Mouse (Mus musculus) heart, adult 2 months (tissue): ENCODE results near the gene Prph. TPM values are rescaled to one million over a fixed set of nuclear protein-coding genes. Genes with fewer than 3 reads are reported as not detected.

Experiments used
- DNase-seq, 2 experiments: peaks; one replicate each; pipeline ENCODE4 v3.0.0; 2021
- H3K27ac ChIP-seq: fragments of 200-600 bp; 2 replicates; pipeline ENCODE4 v1.8.1; 2022
- H3K27me3 ChIP-seq: fragments of 200-500 bp; 2 replicates; pipeline ENCODE4 v1.6.1; 2012; ENCODE audit warnings: mild to moderate bottlenecking, low read length, inconsistent platforms, mixed read lengths; ENCODE audit not compliant: control insufficient read depth, insufficient read depth
- H3K36me3 ChIP-seq: fragments of 200-500 bp; 2 replicates; pipeline ENCODE4 v1.6.1; 2012; ENCODE audit warnings: low read length, inconsistent platforms; ENCODE audit not compliant: control insufficient read depth, insufficient read depth
- H3K4me1 ChIP-seq: fragments of 200-500 bp; 2 replicates; pipeline ENCODE4 v1.6.1; 2011; ENCODE audit warnings: low read length; ENCODE audit not compliant: control insufficient read depth, insufficient read depth
- H3K4me3 ChIP-seq: fragments of 200-600 bp; 2 replicates; pipeline ENCODE4 v1.8.1; 2022
- H3K79me2 ChIP-seq: fragments of 200-500 bp; replicated peaks from 2 replicates; pipeline ENCODE4 v1.6.1; 2012; ENCODE audit warnings: mild to moderate bottlenecking, inconsistent platforms, low read length, moderate library complexity, mixed read lengths; ENCODE audit not compliant: control insufficient read depth, insufficient read depth
- H3K9ac ChIP-seq: fragments of 200-500 bp; 2 replicates; pipeline ENCODE4 v1.6.1; 2012; ENCODE audit warnings: low read depth, mild to moderate bottlenecking, control low read depth, inconsistent platforms, low read length, mixed read lengths
- CTCF ChIP-seq: fragments of 200-600 bp; IDR thresholded peaks from 2 replicates; pipeline ENCODE4 v1.8.1; 2022; ENCODE audit warnings: antibody characterized with exemption, mild to moderate bottlenecking, moderate library complexity
- EP300 ChIP-seq: fragments of 200-500 bp; IDR thresholded peaks from 2 replicates; pipeline ENCODE4 v1.6.1; 2011; ENCODE audit warnings: low read depth, low read length, control low read depth; ENCODE audit not compliant: insufficient read depth
- POLR2A ChIP-seq: fragments of 200-500 bp; IDR thresholded peaks from 2 replicates; pipeline ENCODE4 v1.6.1; 2011; ENCODE audit warnings: mild to moderate bottlenecking, low read depth, low read length, control low read depth; ENCODE audit not compliant: insufficient read depth
- WGBS: fragments of 180-500 bp; shearing (Covaris S2); methylation state at CpG from one replicate; pipeline ENCODE4 v1.1.7; 2018; 5-methylcytosine and 5-hydroxymethylcytosine counted together
- intact Hi-C: fragments of 180-260 bp; cut with DNase I; formaldehyde crosslinking; loops from one replicate; pipeline ENCODE4 v1.15.1; 2025
- polyA plus RNA-seq: library from polyadenylated mRNA; depleted of rRNA; stranded (reverse); fragments of >200 nt; gene quantifications from 2 replicates; pipeline ENCODE4 v1.2.3, GENCODE M21; 2012
- total RNA-seq, 2 experiments: library from RNA; stranded (reverse); gene quantifications; 2 replicates each; pipeline ENCODE4 v1.2.3; 2021

The Prph gene
- total and polyA plus RNA-seq, 3 experiments = 0.13 to 1.00 (median 0.80) TPM

DNA sequence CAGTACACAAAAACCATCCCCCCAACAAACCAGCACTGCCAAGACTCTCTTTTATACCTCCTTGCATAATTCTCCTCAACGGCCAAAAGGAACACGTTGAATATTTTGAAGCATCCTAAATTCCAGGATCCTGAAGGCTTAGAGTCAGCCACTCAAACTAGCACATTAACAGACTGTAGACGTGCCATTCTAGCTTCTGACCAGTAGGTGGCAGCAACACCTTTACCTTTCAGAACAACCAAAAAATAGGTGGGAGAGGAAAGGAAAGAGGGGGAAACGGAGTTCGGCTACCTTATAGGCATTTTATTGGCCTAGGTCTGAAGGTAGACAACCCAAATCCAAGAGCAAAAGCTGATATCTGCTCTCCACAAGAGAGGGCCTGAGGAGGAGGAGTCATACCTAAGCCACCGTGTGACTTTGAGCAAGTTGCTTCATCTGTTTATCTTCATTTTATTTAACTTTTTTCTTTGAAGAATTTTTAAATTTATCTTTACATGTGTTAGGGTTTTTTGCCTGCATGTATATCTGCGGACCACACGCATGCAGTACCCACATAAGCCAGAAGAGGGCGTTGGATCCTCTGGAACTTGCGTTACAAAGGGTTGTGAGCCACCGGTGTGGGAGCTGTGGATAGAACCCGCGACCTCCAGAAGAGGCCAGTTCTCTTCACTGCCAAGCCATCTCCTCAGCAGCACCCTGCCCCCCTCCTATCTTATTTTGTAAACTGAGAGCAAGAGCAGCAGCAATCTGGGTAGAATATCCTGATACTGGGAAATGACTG is 5.3 kb upstream of the Prph start:
- Histone ChIP-seq H3K9ac (no peak overlapping the region), H3K27me3 (no peaks in the 10 kb centered on the region), H3K4me3 (no peak overlapping the region), H3K79me2 (no peaks in the 10 kb centered on the region), H3K36me3 (no peaks in the 10 kb centered on the region), H3K27ac (no peak overlapping the region), H3K4me1 (no peaks in the 10 kb centered on the region)
- TF ChIP-seq CTCF (peak; percentile 79), EP300 (no peak), POLR2A (no peak)
- WGBS = 29% methylated on average over 13 of the region's 13 CpGs
- no peak for DNase-seq
- intact Hi-C loops = loop anchor here (1.0 to 10.0 kb wide), 4 partner anchors 39 to 215 kb away; no protein-coding TSS in a partner anchor

DNA sequence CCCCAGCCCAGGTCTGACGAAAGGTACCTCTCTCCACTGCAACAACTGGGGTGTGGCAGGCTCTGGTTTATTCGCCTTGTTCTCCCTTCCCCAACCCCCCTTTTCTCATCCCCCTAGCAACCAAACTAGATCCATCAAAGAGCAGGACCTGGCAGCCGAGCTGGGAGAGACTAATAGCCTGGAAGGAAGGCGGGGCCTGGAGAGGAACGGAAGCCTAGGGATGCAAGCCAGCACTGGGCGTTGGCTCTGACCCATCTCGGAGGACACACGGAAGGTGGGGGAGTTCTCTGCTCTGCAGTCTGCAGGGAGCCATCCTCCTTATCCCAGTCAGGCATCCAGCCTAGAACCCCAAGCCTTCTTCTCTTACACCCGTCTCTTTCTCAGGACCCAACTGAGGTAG is 1.6 kb upstream of the Prph start:
- intact Hi-C loops = loop anchor here (10.0 kb wide), 1 partner anchor 211 kb away; no protein-coding TSS in a partner anchor

DNA sequence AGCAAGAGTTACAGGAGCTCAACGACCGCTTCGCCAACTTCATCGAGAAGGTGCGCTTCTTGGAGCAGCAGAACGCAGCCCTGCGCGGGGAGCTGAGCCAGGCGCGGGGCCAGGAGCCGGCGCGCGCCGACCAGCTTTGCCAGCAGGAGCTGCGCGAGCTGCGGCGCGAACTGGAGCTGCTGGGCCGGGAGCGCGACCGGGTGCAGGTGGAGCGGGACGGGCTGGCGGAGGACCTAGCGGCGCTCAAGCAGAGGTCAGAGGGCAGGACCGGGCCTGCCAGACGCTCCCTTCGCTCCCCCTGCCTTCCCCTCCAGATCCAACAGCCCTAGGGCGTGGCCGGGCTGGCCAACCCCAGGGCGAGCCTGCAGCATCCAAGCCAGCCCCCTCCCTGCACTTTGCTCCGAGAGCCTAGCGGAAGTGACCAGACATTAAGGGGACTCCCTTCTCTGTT is 562 bp downstream of the Prph start:
- Histone ChIP-seq H3K27ac (no peak overlapping the region), H3K79me2 (no peaks in the 10 kb centered on the region), H3K4me1 (no peaks in the 10 kb centered on the region), H3K4me3 (peak overlapping the region; percentile 38), H3K36me3 (no peaks in the 10 kb centered on the region), H3K27me3 (peaks cover 21% of the 10 kb centered on the region), H3K9ac (peak overlapping the region; percentile 28)
- TF ChIP-seq CTCF = no peak
- no peak for TF ChIP-seq EP300
- TF ChIP-seq POLR2A = no peak
- DNase-seq = peak; percentile 37 to 51
- WGBS = 2% methylated on average over 37 of the region's 37 CpGs
- intact Hi-C loops = loop anchor here (10.0 kb wide), 1 partner anchor 209 kb away; no protein-coding TSS in a partner anchor

More for the DNA sequence above, 1.6 kb upstream of the Prph start:
- H3K27me3 ChIP-seq = peaks cover 18% of the 10 kb centered on the region
- no peaks in the 10 kb centered on the region for H3K79me2 ChIP-seq
- TF ChIP-seq EP300 (no peak), CTCF (no peak), POLR2A (no peak)
- H3K4me3 ChIP-seq = no peak overlapping the region
- WGBS = 27% methylated on average over 9 of the region's 9 CpGs
- no peaks in the 10 kb centered on the region for H3K4me1 ChIP-seq
- no peak overlapping the region for H3K27ac ChIP-seq
- DNase-seq = no peak
- H3K9ac ChIP-seq = no peak overlapping the region
- no peaks in the 10 kb centered on the region for H3K36me3 ChIP-seq

DNA sequence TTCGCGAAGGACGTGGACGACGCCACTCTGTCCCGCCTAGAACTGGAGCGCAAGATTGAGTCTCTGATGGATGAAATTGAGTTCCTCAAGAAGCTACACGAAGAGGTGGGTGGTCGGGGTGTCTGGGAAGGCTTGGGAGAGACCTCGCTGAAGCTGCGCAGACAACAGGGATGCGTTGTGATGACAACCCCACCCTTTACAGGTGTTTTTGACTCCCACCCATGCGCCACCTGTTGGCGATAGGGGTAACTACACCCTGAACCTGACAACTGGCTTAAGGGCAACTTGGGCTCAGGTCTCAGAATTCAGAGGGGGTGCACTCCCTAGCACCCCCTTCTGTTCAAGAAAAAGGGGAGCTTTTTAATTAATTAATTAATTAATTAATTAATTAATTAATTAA is 1.4 kb downstream of the Prph start:
- intact Hi-C loops = loop anchor here (10.0 kb wide), 1 partner anchor 208 kb away; no protein-coding TSS in a partner anchor
- 7% methylated on average over 14 of the region's 14 CpGs for WGBS
- H3K79me2 ChIP-seq = no peaks in the 10 kb centered on the region
- peaks cover 21% of the 10 kb centered on the region for H3K27me3 ChIP-seq
- H3K27ac ChIP-seq = no peak overlapping the region
- no peaks in the 10 kb centered on the region for H3K36me3 ChIP-seq
- H3K4me3 ChIP-seq = no peak overlapping the region
- H3K4me1 ChIP-seq = no peaks in the 10 kb centered on the region
- peak; percentile 77 for TF ChIP-seq CTCF
- TF ChIP-seq EP300 = no peak
- no peak for DNase-seq
- H3K9ac ChIP-seq = no peak overlapping the region

DNA sequence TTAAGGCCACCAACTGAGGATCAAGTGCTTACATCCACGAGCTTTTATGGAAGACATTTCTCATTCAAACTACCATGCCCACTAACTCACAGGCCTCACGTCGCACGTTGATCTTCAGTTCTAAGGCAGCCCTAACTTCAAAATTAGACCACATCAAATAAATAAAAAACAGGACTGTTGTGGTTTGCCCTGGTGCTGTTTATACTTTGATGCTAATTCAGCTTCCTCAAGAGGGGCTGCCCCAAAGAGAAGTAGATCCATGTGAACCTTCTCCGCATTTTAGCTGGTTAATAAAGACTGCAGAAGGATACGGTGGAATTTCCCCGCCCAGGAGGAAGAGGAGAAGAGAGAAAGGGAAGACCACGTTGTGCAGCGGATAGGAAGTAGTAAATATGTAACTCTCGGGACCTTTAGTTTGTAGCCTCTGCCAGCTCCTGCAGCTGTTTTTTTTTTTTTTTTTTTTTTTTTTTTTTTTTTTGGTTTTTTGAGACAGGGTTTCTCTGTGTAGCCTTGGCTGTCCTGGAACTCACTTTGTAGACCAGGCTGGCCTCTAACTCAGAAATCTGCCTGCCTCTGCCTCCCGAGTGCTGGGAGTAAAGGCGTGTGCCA is 10.7 kb downstream of the Prph start:
- Histone ChIP-seq H3K27me3 (0 out of 2 replicates have a peak, but pooled peaks cover 2% of the 10 kb centered on the region), H3K4me1 (no peaks in the 10 kb centered on the region), H3K79me2 (no peaks in the 10 kb centered on the region), H3K4me3 (no peak overlapping the region), H3K36me3 (no peaks in the 10 kb centered on the region), H3K27ac (no peak overlapping the region), H3K9ac (no peak overlapping the region)
- no peak for DNase-seq
- TF ChIP-seq CTCF (no peak), EP300 (no peak), POLR2A (no peak)
- 66% methylated on average over 12 of the region's 12 CpGs for WGBS
- intact Hi-C loops = no loop called here

DNA sequence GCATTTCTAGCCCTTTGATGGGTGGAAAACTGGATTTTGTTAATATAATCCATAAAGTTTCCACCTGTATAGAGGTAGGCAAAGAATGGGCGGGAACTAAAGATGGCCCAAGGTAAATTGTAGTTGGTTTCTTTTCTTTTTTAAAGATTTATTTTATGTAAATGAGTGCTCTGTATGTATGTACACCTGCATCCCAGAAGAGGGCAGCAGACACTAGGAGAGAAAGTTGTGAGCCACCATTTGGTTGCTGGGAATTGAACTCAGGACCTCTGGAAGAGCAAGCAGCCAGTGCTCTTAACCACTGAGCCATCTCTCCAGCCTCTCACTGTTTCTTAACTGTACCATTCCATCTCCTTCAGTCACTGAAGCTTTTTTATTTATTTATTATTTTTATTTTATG is 17.0 kb downstream of the Prph start:
- no peak overlapping the region for H3K4me3 ChIP-seq
- WGBS = 88% methylated on average over 1 of the region's 1 CpGs
- H3K27ac ChIP-seq = no peak overlapping the region
- DNase-seq = no peak
- H3K9ac ChIP-seq = no peak overlapping the region
- peaks cover 2% of the 10 kb centered on the region for H3K4me1 ChIP-seq
- intact Hi-C loops = no loop called here
- H3K36me3 ChIP-seq = no peaks in the 10 kb centered on the region
- TF ChIP-seq CTCF = peak; percentile 32
- no peak for TF ChIP-seq EP300
- H3K79me2 ChIP-seq = no peaks in the 10 kb centered on the region
- H3K27me3 ChIP-seq = no peaks in the 10 kb centered on the region
